Mouse (Mus musculus): Measurements from ENCODE around the gene Notch1. TPM values are rescaled to one million over a fixed set of nuclear protein-coding genes. Genes with fewer than 3 reads are reported as not detected.
A peak's percentile ranks its signal among the peaks of the same experiment; 100 is the strongest.

Gene Notch1
- polyA plus RNA-seq, 1 experiment: 16.1 TPM

DNA sequence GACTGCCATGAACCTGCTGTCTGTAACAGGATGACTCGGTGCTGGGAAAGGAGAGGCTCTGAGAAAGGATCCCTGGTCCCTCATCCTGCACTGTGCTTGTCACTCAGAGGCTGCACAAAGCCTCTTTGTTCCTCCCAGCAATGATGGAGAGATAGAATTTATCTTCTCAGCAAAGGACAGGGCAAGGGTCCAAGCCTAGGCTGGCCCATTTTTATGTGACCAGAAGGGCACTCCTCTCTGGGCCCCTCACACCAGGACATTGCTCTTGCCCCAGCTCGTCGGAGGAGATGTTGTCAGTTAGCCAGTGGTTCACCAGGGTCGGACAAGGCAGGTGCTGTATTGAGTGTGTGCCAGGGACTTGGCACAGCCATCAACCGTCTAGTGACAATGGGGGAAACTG is 16.8 kb upstream of the Notch1 start:
- TF ChIP-seq POLR2A (IDR thresholded peaks at IDR 0.05; ENCODE audit: low read depth, low read length) (no peak), CTCF (conservative IDR thresholded peaks at IDR 0.05; ENCODE audit: insufficient read depth, insufficient read length, low read depth, low read length) (no peak)
- H3K4me3 ChIP-seq (ENCODE audit: insufficient read depth, low read depth, low read length): no peak overlapping the region
- no peak overlapping the region for H3K27ac ChIP-seq (ENCODE audit: insufficient read depth, low read depth, low read length)
- DNase-seq: no peak
- no peaks in the 10 kb centered on the region for H3K27me3 ChIP-seq (replicated peaks; ENCODE audit: control insufficient read depth, insufficient read depth, low read length)
- H3K4me1 ChIP-seq (ENCODE audit: control insufficient read depth, insufficient read depth, low read length): 0 out of 2 replicates have a peak, but pooled peaks cover 3% of the 10 kb centered on the region
- no peaks in the 10 kb centered on the region for H3K36me3 ChIP-seq (ENCODE audit: control insufficient read depth, insufficient read depth, low read length)
- WGBS: 43% methylated on average over 5 of the region's 5 CpGs

DNA sequence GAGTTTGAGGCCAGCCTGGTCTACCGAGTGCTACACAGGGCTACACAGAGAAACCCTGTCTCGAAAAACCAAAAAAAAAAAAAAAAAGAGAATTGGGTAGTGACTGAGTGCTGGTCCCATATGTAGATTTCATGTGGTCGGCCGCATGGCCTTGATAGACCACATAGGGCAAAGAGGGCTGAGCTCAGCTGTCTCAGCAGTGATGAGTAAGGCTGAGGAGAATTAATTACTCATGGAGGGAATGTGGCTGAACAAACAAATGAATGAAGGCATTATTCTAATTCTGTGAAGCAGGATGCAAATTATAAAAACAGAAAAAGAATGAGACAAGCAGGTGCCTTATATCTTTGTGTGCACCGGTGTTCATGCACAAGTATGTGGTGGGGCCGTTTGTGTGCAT is 15.4 kb upstream of the Notch1 start:
- Histone ChIP-seq H3K27me3 (replicated peaks; ENCODE audit: control insufficient read depth, insufficient read depth, low read length) (no peaks in the 10 kb centered on the region), H3K36me3 (ENCODE audit: control insufficient read depth, insufficient read depth, low read length) (no peaks in the 10 kb centered on the region), H3K4me1 (ENCODE audit: control insufficient read depth, insufficient read depth, low read length) (0 out of 2 replicates have a peak, but pooled peaks cover 3% of the 10 kb centered on the region), H3K4me3 (ENCODE audit: insufficient read depth, low read depth, low read length) (no peak overlapping the region), H3K27ac (ENCODE audit: insufficient read depth, low read depth, low read length) (no peak overlapping the region)
- DNase-seq: no peak
- 82% methylated on average over 6 of the region's 6 CpGs for WGBS
- no peak for TF ChIP-seq CTCF (conservative IDR thresholded peaks at IDR 0.05; ENCODE audit: insufficient read depth, insufficient read length, low read depth, low read length)
- TF ChIP-seq POLR2A (IDR thresholded peaks at IDR 0.05; ENCODE audit: low read depth, low read length): no peak

- Histone ChIP-seq H3K27me3 (replicated peaks; ENCODE audit: control insufficient read depth, insufficient read depth, low read length) (no peaks in the 10 kb centered on the region), H3K36me3 (ENCODE audit: control insufficient read depth, insufficient read depth, low read length) (no peaks in the 10 kb centered on the region), H3K27ac (ENCODE audit: insufficient read depth, low read depth, low read length) (no peak overlapping the region), H3K4me3 (ENCODE audit: insufficient read depth, low read depth, low read length) (no peak overlapping the region), H3K4me1 (ENCODE audit: control insufficient read depth, insufficient read depth, low read length) (0 out of 2 replicates have a peak, but pooled peaks cover under 1% of the 10 kb centered on the region)
- 91% methylated on average over 3 of the region's 3 CpGs for WGBS
- no peak for DNase-seq
- TF ChIP-seq POLR2A (IDR thresholded peaks at IDR 0.05; ENCODE audit: low read depth, low read length) (no peak), CTCF (conservative IDR thresholded peaks at IDR 0.05; ENCODE audit: insufficient read depth, insufficient read length, low read depth, low read length) (no peak)
Measured at GRCm38 (mm10) chr2:26529881-26530280, 13.4 kb upstream of the Notch1 start.

- no peak for TF ChIP-seq POLR2A (IDR thresholded peaks at IDR 0.05; ENCODE audit: low read depth, low read length)
- no peak for TF ChIP-seq CTCF (conservative IDR thresholded peaks at IDR 0.05; ENCODE audit: insufficient read depth, insufficient read length, low read depth, low read length)
- Histone ChIP-seq H3K27me3 (replicated peaks; ENCODE audit: control insufficient read depth, insufficient read depth, low read length) (no peaks in the 10 kb centered on the region), H3K4me1 (ENCODE audit: control insufficient read depth, insufficient read depth, low read length) (no peaks in the 10 kb centered on the region), H3K27ac (ENCODE audit: insufficient read depth, low read depth, low read length) (no peak overlapping the region), H3K4me3 (ENCODE audit: insufficient read depth, low read depth, low read length) (no peak overlapping the region), H3K36me3 (ENCODE audit: control insufficient read depth, insufficient read depth, low read length) (no peaks in the 10 kb centered on the region)
- DNase-seq: no peak
- 61% methylated on average over 4 of the region's 4 CpGs for WGBS
Measured at GRCm38 (mm10) chr2:26529221-26529805, 12.8 kb upstream of the Notch1 start.

DNA sequence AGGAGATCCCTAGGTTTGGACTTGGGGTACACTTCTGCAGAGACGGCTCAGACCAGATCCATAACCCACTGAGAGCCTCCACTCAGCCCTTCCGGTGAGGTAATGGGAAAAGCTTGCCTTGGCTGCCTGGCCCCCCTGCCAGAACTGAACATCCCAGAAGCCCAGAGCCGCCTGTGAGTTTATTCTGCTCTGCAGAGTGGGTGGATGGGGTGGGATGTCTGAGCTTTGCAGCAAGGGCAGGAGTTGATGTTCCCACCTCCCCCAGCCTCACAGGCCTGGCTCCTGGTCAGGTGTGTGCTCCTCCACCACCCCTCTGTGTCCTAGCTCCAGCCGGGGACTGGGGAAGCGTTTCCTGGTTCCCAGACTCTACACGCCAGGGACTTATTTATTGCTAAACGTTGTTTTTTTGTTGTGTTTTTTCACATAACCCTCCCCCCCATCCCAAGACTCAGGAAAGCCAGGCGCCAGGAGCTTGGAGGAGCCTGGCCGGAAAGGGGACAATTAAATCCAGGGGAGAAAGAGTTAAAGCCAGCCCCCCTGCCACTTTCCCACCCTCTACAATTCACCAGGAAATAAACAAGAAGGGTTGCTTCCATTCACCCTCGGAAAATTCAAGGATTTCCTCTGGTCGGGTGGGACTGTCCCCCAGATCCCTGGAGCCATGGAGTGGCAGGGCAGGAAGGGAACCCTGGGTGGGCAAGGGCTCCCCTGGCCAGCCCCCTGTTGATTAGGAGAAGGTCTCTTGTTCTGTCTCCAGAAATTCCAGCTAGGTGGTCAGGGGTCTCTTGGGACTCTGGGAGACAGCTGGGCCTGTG is 10.2 kb upstream of the Notch1 start:
- Histone ChIP-seq H3K27ac (ENCODE audit: insufficient read depth, low read depth, low read length) (peak overlapping the region; percentile 41), H3K27me3 (replicated peaks; ENCODE audit: control insufficient read depth, insufficient read depth, low read length) (no peaks in the 10 kb centered on the region), H3K4me3 (ENCODE audit: insufficient read depth, low read depth, low read length) (no peak overlapping the region), H3K4me1 (ENCODE audit: control insufficient read depth, insufficient read depth, low read length) (no peaks in the 10 kb centered on the region), H3K36me3 (ENCODE audit: control insufficient read depth, insufficient read depth, low read length) (no peaks in the 10 kb centered on the region)
- 64% methylated on average over 11 of the region's 11 CpGs for WGBS
- DNase-seq: peak; percentile 58
- TF ChIP-seq POLR2A (IDR thresholded peaks at IDR 0.05; ENCODE audit: low read depth, low read length) (no peak), CTCF (conservative IDR thresholded peaks at IDR 0.05; ENCODE audit: insufficient read depth, insufficient read length, low read depth, low read length) (no peak)

- Histone ChIP-seq H3K27me3 (replicated peaks; ENCODE audit: control insufficient read depth, insufficient read depth, low read length) (no peaks in the 10 kb centered on the region), H3K36me3 (ENCODE audit: control insufficient read depth, insufficient read depth, low read length) (no peaks in the 10 kb centered on the region), H3K4me3 (ENCODE audit: insufficient read depth, low read depth, low read length) (no peak overlapping the region), H3K27ac (ENCODE audit: insufficient read depth, low read depth, low read length) (peak overlapping the region; percentile 18; the same call in 1 of the 2 replicates), H3K4me1 (ENCODE audit: control insufficient read depth, insufficient read depth, low read length) (no peaks in the 10 kb centered on the region)
- DNase-seq: peak; percentile 81
- 41% methylated on average over 9 of the region's 9 CpGs for WGBS
- TF ChIP-seq POLR2A (IDR thresholded peaks at IDR 0.05; ENCODE audit: low read depth, low read length): no peak
- no peak for TF ChIP-seq CTCF (conservative IDR thresholded peaks at IDR 0.05; ENCODE audit: insufficient read depth, insufficient read length, low read depth, low read length)
Measured at GRCm38 (mm10) chr2:26525355-26526018, 9.0 kb upstream of the Notch1 start.

DNA sequence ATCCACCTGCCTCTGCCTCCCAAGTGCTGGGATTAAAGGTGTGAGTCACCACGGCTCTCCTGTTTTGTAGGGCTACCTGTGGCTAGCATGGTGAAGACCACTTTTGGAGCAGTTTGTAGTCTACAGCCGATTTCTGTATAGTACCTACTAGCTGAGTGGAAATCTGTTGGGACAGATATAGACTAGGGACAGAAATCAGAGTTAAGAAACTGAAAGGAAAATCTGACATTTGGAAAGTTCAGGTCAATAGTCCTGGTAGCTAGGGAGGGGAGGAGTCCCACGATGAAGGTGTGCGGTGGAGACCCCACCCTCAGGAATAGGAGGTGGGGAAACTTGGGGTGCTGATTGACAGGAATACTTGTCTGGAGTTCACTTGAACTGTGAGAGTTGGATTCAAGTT is 5.9 kb upstream of the Notch1 start:
- Histone ChIP-seq H3K4me3 (ENCODE audit: insufficient read depth, low read depth, low read length) (no peak overlapping the region), H3K36me3 (ENCODE audit: control insufficient read depth, insufficient read depth, low read length) (no peaks in the 10 kb centered on the region), H3K27me3 (replicated peaks; ENCODE audit: control insufficient read depth, insufficient read depth, low read length) (no peaks in the 10 kb centered on the region), H3K27ac (ENCODE audit: insufficient read depth, low read depth, low read length) (no peak overlapping the region), H3K4me1 (ENCODE audit: control insufficient read depth, insufficient read depth, low read length) (no peaks in the 10 kb centered on the region)
- DNase-seq: no peak
- no peak for TF ChIP-seq CTCF (conservative IDR thresholded peaks at IDR 0.05; ENCODE audit: insufficient read depth, insufficient read length, low read depth, low read length)
- no peak for TF ChIP-seq POLR2A (IDR thresholded peaks at IDR 0.05; ENCODE audit: low read depth, low read length)
- 79% methylated on average over 4 of the region's 4 CpGs for WGBS

All from kidney, adult 2 months (tissue).